Mouse (Mus musculus) hindbrain, embryonic 15.5 days (tissue): ENCODE measurements around the gene Zfp827. TPM values are rescaled to one million over a fixed set of nuclear protein-coding genes. Genes with fewer than 3 reads are reported as not detected.
A peak's percentile ranks its signal among the peaks of the same experiment; 100 is the strongest.

Experiments used
- ATAC-seq: fragments of 200-750 bp; cut with Nextera tagmentation; 2 replicates; pipeline ENCODE4 v1.8.0; 2017; ENCODE audit warnings: low read depth, moderate number of reproducible peaks, moderate TSS enrichment; ENCODE audit not compliant: low FRiP score
- H3K27ac ChIP-seq: fragments of 300-500 bp; sonication (generic); replicated peaks from 2 replicates; pipeline ENCODE4 v1.5.1; 2015; ENCODE audit warnings: mild to moderate bottlenecking, inconsistent platforms
- H3K27me3 ChIP-seq: fragments of 300-500 bp; sonication (generic); 2 replicates; pipeline ENCODE4 v1.6.1; 2015; ENCODE audit warnings: control low read depth, inconsistent platforms
- H3K36me3 ChIP-seq: fragments of 300-500 bp; sonication (generic); 2 replicates; pipeline ENCODE4 v1.6.1; 2015; ENCODE audit warnings: control low read depth, inconsistent platforms
- H3K4me1 ChIP-seq: fragments of 300-500 bp; sonication (generic); replicated peaks from 2 replicates; pipeline ENCODE4 v1.6.1; 2015; ENCODE audit warnings: control low read depth, inconsistent platforms
- H3K4me2 ChIP-seq: fragments of 300-500 bp; sonication (generic); 2 replicates; pipeline ENCODE4 v1.6.1; 2015; ENCODE audit warnings: moderate library complexity, mild to moderate bottlenecking, inconsistent platforms
- H3K4me3 ChIP-seq: fragments of 300-500 bp; sonication (generic); 2 replicates; pipeline ENCODE4 v1.5.1; 2015; ENCODE audit warnings: mild to moderate bottlenecking, inconsistent platforms
- H3K9ac ChIP-seq: fragments of 300-500 bp; sonication (generic); 2 replicates; pipeline ENCODE4 v1.6.1; 2015; ENCODE audit warnings: inconsistent platforms
- H3K9me3 ChIP-seq: fragments of 300-500 bp; sonication (generic); 2 replicates; pipeline ENCODE4 v1.6.1; 2016; ENCODE audit warnings: control low read depth, inconsistent platforms
- WGBS: fragments of 180-500 bp; shearing (Covaris S2); methylation state at CpG from one replicate; pipeline ENCODE4 v1.1.7; 2015; 5-methylcytosine and 5-hydroxymethylcytosine counted together
- polyA plus RNA-seq: library from polyadenylated mRNA; unstranded; fragments of >200 nt; fragmentation: Nextera tagmentation; extraction: Ambion mirVana; gene quantifications from 2 replicates; pipeline ENCODE4 v1.2.1, GENCODE M21; 2015

Zfp827 gene
- polyA plus RNA-seq, 1 experiment from 2014 or later = 11.0 TPM

DNA sequence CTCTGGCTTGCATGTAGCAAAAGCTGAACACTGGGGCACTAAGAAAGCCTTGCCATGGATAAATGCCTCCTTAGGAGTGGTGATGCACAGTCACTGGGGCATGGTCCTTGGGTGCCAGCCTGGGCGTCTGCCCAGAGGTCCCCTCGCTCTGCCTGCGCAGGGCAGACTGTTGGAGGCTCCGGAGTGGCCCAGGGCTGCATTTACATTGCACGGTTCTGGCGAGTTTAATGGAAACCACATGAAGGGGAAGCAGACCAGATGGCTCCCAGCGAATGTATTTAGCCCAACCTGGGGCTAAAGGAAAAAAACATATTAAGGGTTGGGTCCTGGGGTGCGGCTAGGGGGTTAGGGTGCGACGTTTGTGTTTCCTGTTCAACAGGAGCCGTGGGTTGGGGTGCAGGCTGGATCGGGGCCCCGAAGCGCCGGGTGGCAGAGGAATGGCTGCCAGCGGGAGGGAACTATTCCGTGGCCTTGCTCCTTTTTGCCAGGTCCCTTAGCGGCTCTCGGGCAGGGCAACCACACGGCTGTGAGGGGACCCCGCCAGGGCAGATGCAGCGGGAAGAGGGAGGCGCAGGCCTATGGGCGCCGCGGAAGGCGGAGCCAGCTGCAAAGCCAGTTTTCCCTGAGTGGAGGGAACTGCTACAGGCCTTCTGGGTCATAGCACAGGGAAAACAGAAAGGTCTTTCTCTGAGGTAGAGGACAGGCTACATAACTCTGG lies 181.6 kb downstream of the Zfp827 start:
- 4% methylated on average over 27 of the region's 27 CpGs for WGBS
- Histone ChIP-seq H3K36me3 (no peaks in the 10 kb centered on the region), H3K4me2 (peak overlapping the region; percentile 68)

DNA sequence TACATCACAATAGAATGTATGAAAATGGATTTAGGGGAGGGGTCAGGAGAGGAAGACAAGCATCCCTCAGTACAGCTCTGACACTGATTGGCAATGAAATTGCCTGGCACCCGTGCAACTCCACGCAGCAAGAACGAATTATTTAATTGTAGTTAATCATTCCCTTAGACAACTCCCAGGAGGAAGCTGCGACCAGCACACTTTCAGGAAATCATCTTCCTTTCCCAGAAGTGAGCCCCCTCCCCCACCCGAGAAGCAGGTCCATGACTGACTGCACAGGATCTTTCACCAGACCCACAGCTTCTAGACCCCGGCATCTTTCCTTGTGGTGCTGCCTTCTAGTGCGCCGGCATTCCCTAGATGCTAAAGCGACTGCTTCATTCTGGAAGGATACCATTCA lies 183.4 kb downstream of the Zfp827 start:
- no peak overlapping the region for H3K4me3 ChIP-seq

More for the DNA sequence above, 181.6 kb downstream of the Zfp827 start:
- peak overlapping the region; percentile 65 for H3K27ac ChIP-seq
- peaks cover 30% of the 10 kb centered on the region for H3K4me1 ChIP-seq
- peak; percentile 80 for ATAC-seq
- H3K9me3 ChIP-seq = no peaks in the 10 kb centered on the region
- H3K27me3 ChIP-seq = no peaks in the 10 kb centered on the region
- H3K4me3 ChIP-seq = peak overlapping the region; percentile 38
- H3K9ac ChIP-seq = peak overlapping the region; percentile 42

DNA sequence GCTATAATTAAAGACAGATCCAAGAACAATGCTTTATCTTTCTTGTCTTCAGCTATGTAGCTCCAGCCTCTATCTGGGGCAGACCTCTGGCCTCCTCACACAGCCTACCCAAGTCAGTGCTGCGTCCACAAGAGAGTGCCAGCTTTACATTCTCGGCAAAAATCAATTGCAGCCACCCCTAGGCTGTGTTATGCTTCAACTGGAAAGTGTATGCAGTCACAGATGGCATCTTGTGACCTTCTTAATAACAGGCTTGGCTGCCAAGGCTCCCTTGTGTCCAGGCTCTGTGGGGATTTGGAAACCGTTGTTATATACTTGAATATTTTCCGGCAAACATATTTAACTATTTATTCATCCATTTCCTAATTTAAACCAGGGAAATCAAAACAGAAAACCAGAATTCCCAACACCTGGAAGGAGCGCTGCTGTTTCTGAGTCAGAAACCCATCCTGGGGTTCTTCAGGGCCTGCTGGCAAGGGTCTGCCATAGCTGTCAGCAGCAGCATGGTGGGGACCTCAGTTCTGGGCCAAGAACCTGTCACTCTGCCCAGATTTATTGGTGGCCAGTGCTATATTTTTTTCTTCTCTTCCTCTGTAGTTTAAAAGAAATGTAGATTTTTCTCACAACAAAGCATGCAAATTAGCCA lies 194.0 kb downstream of the Zfp827 start:
- Histone ChIP-seq H3K36me3 (no peaks in the 10 kb centered on the region), H3K9me3 (no peaks in the 10 kb centered on the region), H3K27me3 (no peaks in the 10 kb centered on the region), H3K4me2 (no peak overlapping the region), H3K9ac (no peak overlapping the region), H3K4me3 (no peak overlapping the region), H3K4me1 (peaks cover 9% of the 10 kb centered on the region; the same call in 1 of the 2 replicates), H3K27ac (peak overlapping the region; percentile 8; the same call in 1 of the 2 replicates)
- WGBS = 55% methylated on average over 5 of the region's 5 CpGs
- 0 out of 2 replicates have a peak, but pooled peaks have one; percentile 56 for ATAC-seq

More for the DNA sequence above, 183.4 kb downstream of the Zfp827 start:
- ATAC-seq = no peak
- H3K4me2 ChIP-seq = no peak overlapping the region
- H3K4me1 ChIP-seq = peaks cover 30% of the 10 kb centered on the region
- WGBS = 40% methylated on average over 9 of the region's 9 CpGs
- H3K9me3 ChIP-seq = no peaks in the 10 kb centered on the region
- H3K27ac ChIP-seq = no peak overlapping the region
- H3K27me3 ChIP-seq = no peaks in the 10 kb centered on the region
- H3K36me3 ChIP-seq = no peaks in the 10 kb centered on the region
- H3K9ac ChIP-seq = no peak overlapping the region

DNA sequence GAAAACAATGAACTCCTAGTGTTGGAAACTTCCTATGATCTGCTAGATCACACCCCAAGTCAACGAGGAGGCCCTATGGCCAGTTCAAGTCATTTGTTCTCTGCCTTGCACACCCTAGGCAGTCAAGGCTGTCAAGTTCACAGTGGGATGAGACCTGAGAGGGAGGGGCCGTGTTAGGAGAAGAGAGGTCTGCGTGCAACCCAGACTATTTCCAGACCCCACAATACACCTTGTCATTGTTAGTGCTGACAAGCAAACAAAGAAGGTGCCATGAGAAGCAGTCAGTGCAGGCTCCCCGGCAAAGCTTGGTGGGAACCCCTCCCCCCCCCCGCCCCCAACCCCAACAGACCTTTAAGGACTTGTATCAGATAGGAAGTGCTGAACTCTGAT lies 194.5 kb downstream of the Zfp827 start:
- Histone ChIP-seq H3K9ac (no peak overlapping the region), H3K4me2 (no peak overlapping the region), H3K27ac (no peak overlapping the region; the same call in 1 of the 2 replicates), H3K4me1 (peaks cover 9% of the 10 kb centered on the region; the same call in 1 of the 2 replicates), H3K4me3 (no peak overlapping the region), H3K27me3 (no peaks in the 10 kb centered on the region), H3K9me3 (no peaks in the 10 kb centered on the region), H3K36me3 (no peaks in the 10 kb centered on the region)
- peak; percentile 19; the same call in 1 of the 2 replicates for ATAC-seq
- WGBS = 61% methylated on average over 5 of the region's 5 CpGs

DNA sequence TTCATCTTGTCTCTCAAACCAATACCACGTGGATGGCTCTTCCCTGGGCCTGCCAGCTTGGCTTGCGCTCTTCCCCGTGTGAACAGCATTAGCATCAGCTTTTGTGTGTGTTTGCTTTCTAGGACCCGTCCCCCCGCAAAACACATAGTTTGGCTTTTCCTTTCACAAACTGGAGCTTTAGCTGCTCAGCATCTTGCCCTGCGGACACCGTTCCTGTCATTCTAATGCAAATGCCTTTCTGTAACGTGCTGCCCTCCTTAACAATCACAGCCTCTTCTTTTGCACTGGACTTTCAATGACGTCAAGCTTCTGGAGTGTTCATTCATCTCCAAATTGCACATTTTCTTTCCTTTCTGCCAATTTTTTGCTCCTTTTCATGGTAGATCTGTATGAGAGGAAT lies 196.1 kb downstream of the Zfp827 start:
- no peak for ATAC-seq
- Histone ChIP-seq H3K4me3 (no peak overlapping the region), H3K27ac (no peak overlapping the region), H3K9me3 (no peaks in the 10 kb centered on the region), H3K4me2 (no peak overlapping the region), H3K27me3 (no peaks in the 10 kb centered on the region), H3K9ac (no peak overlapping the region), H3K36me3 (no peaks in the 10 kb centered on the region), H3K4me1 (peaks cover 9% of the 10 kb centered on the region; the same call in 1 of the 2 replicates)
- WGBS = 30% methylated on average over 9 of the region's 9 CpGs

DNA sequence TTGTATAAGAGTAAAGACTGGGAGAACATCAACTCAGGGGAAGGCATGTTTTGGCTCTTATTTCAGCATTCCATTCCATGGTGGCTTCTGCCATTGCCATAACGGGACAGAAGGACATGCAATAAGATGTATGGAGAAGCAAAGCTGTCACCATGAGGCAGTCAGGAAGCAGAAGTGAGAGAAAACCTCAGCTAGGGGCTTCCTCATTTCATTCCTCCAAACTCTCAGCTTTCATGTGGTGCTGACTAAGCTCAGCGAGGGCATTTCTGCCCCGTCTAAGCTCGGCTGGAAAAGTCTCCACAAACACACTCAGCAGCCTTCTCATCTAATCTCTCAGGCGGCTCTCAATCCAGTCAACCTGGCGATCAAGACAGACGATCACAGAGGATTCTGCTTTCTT lies 197.3 kb downstream of the Zfp827 start:
- Histone ChIP-seq H3K27me3 (no peaks in the 10 kb centered on the region), H3K4me1 (peaks cover 9% of the 10 kb centered on the region; the same call in 1 of the 2 replicates), H3K9ac (no peak overlapping the region), H3K36me3 (no peaks in the 10 kb centered on the region), H3K4me3 (no peak overlapping the region), H3K4me2 (no peak overlapping the region), H3K27ac (no peak overlapping the region), H3K9me3 (no peaks in the 10 kb centered on the region)
- no peak for ATAC-seq
- WGBS = 90% methylated on average over 7 of the region's 7 CpGs

DNA sequence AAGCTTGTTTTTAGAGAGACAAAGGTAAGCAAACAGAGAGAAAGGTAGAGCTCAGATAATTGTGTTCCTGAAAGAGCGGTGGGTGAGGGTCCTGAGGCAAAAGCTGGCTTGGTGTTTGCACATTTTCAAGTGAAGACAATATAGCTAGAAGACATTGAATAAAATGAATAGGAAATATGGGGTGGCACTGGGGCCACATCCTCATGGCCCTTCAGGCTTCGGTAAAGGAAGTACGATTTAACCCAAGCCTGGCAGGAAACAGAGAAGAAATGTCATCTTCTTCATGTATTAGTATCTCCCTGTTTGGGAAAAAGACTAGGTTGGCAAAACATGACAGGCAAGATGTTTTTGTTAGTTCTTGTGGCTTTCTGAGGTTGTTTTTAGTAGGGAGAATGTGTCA lies 197.8 kb downstream of the Zfp827 start:
- no peaks in the 10 kb centered on the region for H3K9me3 ChIP-seq
- H3K4me2 ChIP-seq = no peak overlapping the region
- peaks cover 9% of the 10 kb centered on the region; the same call in 1 of the 2 replicates for H3K4me1 ChIP-seq
- 97% methylated on average over 3 of the region's 3 CpGs for WGBS
- no peaks in the 10 kb centered on the region for H3K36me3 ChIP-seq
- H3K27me3 ChIP-seq = no peaks in the 10 kb centered on the region
- no peak overlapping the region for H3K4me3 ChIP-seq
- H3K27ac ChIP-seq = no peak overlapping the region
- H3K9ac ChIP-seq = no peak overlapping the region
- no peak for ATAC-seq

DNA sequence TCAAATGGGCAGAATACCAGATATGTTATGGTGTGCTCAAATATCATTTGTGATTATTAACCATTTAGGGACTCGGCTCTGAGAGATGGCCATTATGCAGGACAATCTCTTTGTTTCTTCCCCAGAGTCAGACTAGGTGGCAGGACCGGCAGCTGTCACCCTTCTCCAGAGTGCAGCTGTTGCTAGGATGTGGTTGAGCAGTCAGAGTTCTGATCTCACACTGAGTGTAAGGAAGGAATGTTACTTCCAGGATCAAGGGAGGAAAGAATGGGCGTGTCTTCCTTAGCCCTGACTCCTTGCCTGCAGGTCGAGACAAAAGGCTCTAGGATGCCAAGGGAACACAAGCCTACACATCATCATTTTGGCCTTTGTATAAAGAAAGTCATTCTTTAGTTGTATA lies 199.0 kb downstream of the Zfp827 start:
- no peaks in the 10 kb centered on the region for H3K27me3 ChIP-seq
- WGBS = 77% methylated on average over 4 of the region's 4 CpGs
- no peak overlapping the region for H3K4me3 ChIP-seq
- 0 out of 2 replicates have a peak, but pooled peaks cover 6% of the 10 kb centered on the region for H3K4me1 ChIP-seq
- no peak overlapping the region for H3K4me2 ChIP-seq
- ATAC-seq = no peak
- no peak overlapping the region for H3K27ac ChIP-seq
- H3K9ac ChIP-seq = no peak overlapping the region
- H3K36me3 ChIP-seq = no peaks in the 10 kb centered on the region
- no peaks in the 10 kb centered on the region for H3K9me3 ChIP-seq

DNA sequence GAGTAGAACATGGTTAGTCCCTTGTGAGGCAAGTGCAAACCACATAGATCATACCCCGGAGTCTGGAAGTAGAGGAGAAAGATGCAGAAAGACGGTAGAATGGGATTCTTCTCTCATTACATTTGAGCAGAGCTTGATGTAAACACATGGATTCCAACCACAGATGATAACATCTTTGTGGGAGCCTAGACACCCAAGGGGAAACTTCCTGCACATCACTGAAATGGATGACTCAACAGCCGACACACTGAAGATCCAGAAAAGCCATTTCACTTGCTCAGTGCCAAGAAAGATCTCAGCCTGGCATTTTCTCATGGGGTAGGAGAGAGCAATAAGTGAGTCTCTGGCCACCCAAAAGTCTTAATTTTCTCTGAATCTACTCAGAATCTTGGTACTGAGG lies 199.7 kb downstream of the Zfp827 start:
- ATAC-seq = no peak
- Histone ChIP-seq H3K27ac (no peak overlapping the region), H3K9me3 (no peaks in the 10 kb centered on the region), H3K9ac (no peak overlapping the region), H3K36me3 (no peaks in the 10 kb centered on the region), H3K4me1 (no peaks in the 10 kb centered on the region), H3K27me3 (no peaks in the 10 kb centered on the region), H3K4me2 (no peak overlapping the region), H3K4me3 (no peak overlapping the region)
- WGBS = 93% methylated on average over 3 of the region's 3 CpGs

DNA sequence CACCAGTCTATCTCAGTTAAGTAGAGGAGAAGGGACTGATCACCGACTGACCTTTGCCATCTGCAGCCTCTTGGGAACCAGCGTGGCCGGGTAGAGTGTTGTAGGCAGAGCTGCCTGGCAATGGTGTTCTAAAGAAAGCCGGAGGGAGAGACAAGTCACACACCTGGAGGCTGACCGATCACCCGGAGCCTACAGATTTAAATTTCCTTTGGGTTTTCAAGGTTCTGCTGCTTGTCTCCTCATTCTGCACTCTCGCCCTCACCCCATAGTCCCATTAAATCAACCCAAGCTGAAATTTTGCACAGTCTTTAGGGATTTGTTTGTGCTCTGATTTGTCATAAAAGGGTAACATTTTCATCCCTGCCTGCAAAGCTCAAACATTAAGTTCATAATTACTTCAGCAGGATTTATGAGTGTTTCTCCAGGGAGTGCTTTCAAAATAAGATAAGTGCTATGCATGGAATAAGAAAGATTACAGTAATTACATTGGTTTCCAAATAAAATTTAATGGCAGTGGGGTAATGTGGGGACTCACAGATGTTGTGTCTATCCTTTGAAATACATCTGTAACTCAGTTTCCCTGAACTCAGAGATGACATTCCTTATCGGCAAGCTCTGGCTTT lies 201.1 kb downstream of the Zfp827 start:
- H3K27ac ChIP-seq = no peak overlapping the region
- H3K4me1 ChIP-seq = no peaks in the 10 kb centered on the region
- H3K36me3 ChIP-seq = no peaks in the 10 kb centered on the region
- no peak for ATAC-seq
- no peaks in the 10 kb centered on the region for H3K9me3 ChIP-seq
- no peaks in the 10 kb centered on the region for H3K27me3 ChIP-seq
- no peak overlapping the region for H3K4me3 ChIP-seq
- 80% methylated on average over 8 of the region's 8 CpGs for WGBS
- no peak overlapping the region for H3K4me2 ChIP-seq
- H3K9ac ChIP-seq = no peak overlapping the region

DNA sequence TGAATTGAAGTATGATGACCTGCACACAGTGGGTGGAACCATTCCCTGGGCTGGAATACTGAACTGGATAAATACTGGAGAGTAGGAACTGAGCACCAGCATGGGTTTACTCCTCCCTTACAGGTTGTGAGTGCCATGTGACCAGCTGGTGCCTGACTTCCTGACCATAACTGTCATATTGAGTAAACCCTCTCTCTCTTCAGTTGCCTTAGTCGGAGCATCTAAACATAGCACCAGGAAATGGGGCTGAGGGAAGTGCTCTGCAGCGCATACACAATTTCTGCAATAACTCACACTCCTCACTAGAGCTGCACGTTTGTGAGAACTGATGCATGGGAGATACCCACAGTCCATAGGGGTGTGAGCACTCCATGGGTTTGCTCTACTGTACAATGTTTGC lies 211.1 kb downstream of the Zfp827 start:
- no peaks in the 10 kb centered on the region for H3K9me3 ChIP-seq
- 80% methylated on average over 3 of the region's 3 CpGs for WGBS

DNA sequence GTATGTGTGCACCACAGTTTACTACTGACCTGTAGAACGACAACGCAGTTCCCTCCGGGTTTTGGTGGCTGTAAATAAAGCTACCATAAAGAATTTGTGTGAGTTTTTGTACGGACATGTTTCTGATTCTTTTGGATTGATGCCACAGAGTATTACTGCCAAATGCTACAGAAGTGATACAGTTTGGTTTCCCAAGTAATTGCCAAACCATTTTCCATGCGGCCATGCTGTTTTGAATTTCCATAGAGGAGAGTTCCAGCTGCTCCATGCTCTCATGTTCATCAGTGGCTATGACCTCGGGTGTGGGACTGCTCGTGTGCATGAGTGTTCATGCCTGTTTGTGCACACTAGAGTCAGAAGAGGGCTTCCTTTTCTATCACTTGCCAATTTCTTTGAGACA lies 211.8 kb downstream of the Zfp827 start:
- 83% methylated on average over 7 of the region's 7 CpGs for WGBS
- Histone ChIP-seq H3K36me3 (no peaks in the 10 kb centered on the region), H3K9ac (no peak overlapping the region), H3K27me3 (no peaks in the 10 kb centered on the region), H3K27ac (no peak overlapping the region), H3K4me1 (no peaks in the 10 kb centered on the region), H3K4me3 (no peak overlapping the region), H3K9me3 (no peaks in the 10 kb centered on the region), H3K4me2 (no peak overlapping the region)
- no peak for ATAC-seq

More for the DNA sequence above, 211.1 kb downstream of the Zfp827 start:
- ATAC-seq = no peak
- Histone ChIP-seq H3K36me3 (no peaks in the 10 kb centered on the region), H3K27me3 (no peaks in the 10 kb centered on the region), H3K4me2 (no peak overlapping the region), H3K27ac (no peak overlapping the region), H3K4me3 (no peak overlapping the region), H3K9ac (no peak overlapping the region), H3K4me1 (no peaks in the 10 kb centered on the region)
